Mouse (Mus musculus) kidney, adult 2 months (tissue): ENCODE results near the gene Slc25a11. TPM values are rescaled to one million over a fixed set of nuclear protein-coding genes. Genes with fewer than 3 reads are reported as not detected.
A peak's percentile ranks its signal among the peaks of the same experiment; 100 is the strongest.

ENCODE experiments used
- DNase-seq: peaks from one replicate; pipeline ENCODE4 v3.0.0; 2021
- H3K27ac ChIP-seq: fragments of 200-500 bp; 2 replicates; pipeline ENCODE4 v1.5.1; 2012; ENCODE audit warnings: low read depth, low read length, control low read depth, inconsistent platforms; ENCODE audit not compliant: insufficient read depth
- H3K27me3 ChIP-seq: fragments of 200-500 bp; replicated peaks from 2 replicates; pipeline ENCODE4 v1.6.1; 2012; ENCODE audit warnings: mild to moderate bottlenecking, moderate library complexity, low read length, inconsistent platforms; ENCODE audit not compliant: control insufficient read depth, insufficient read depth
- H3K36me3 ChIP-seq: fragments of 200-500 bp; 2 replicates; pipeline ENCODE4 v1.6.1; 2012; ENCODE audit warnings: mild to moderate bottlenecking, moderate library complexity, low read length, inconsistent platforms; ENCODE audit not compliant: control insufficient read depth, insufficient read depth
- H3K4me1 ChIP-seq: fragments of 200-500 bp; 2 replicates; pipeline ENCODE4 v1.6.1; 2011; ENCODE audit warnings: low read length; ENCODE audit not compliant: control insufficient read depth, insufficient read depth
- H3K4me3 ChIP-seq: fragments of 200-500 bp; 2 replicates; pipeline ENCODE4 v1.5.1; 2011; ENCODE audit warnings: mild to moderate bottlenecking, low read depth, low read length, control low read depth; ENCODE audit not compliant: insufficient read depth
- CTCF ChIP-seq: fragments of 200-500 bp; conservative IDR thresholded peaks from 2 replicates; pipeline ENCODE4 v1.5.1; 2011; ENCODE audit warnings: low read depth, mild to moderate bottlenecking, control low read depth, low read length, moderate library complexity, mixed read lengths; ENCODE audit not compliant: insufficient read depth, insufficient read length
- POLR2A ChIP-seq: fragments of 200-500 bp; IDR thresholded peaks from one replicate; pipeline ENCODE4 v1.6.1; 2011; ENCODE audit warnings: low read depth, low read length, control low read depth
- WGBS: fragments of 180-500 bp; shearing (Covaris S2); methylation state at CpG from one replicate; pipeline ENCODE4 v1.1.7; 2018; 5-methylcytosine and 5-hydroxymethylcytosine counted together
- polyA plus RNA-seq: library from polyadenylated mRNA; depleted of rRNA; stranded (reverse); fragments of >200 nt; gene quantifications from 2 replicates; pipeline ENCODE4 v1.2.3, GENCODE M21; 2012; rRNA removed

Gene Slc25a11
- 281 and 284 TPM in 2 replicates for polyA plus RNA-seq

DNA sequence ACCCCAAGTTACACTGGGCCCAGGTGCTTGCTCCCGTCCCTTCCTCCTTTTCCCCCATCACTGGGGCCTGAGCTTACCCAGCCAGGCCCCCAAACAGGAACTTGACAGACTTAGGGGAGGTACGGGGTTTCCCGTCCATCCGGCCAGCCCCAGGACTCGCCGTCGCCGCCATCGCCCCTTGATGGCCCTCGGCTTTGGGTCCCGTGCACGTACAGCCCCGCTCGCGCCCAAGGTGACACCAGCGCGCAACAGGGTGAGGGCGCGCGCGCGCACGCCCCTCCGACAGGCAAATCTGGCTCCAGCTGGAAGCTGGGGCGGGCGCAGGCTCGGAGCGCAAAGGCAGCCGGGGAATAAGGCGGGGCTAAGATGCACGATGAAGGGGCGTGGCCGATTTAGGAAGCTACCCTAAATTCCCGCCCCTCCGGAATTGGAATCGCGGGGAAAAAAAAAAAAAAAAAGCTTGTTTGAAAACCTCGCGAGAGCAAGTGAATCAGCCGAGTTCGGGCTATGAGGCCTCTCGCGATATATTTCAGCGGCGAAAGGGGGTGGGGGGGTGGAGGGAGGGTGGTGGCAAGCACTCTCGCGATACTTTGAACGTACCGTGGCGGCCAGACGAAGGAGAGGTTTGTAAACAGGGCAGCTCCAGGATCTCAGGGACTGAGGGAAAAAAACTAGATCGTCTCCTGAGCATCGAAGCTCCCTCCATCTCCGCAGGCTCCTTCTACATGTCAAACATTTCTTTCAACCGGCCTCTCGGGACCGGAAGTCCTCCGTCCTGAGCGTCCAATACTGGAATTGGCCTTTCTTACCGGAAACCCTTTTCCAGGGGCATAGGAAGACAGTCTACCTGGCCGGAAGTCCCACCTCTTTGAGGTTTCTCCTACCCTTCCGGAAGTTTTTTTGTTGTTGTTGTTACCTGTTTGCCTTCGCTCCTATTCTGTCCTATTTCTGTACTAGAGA is at the start of gene Slc25a11, which contains the start of gene Rnf167:
TSS of gene Slc25a11 (minus strand) at position 789 of the 960 bp plus-strand sequence.
TSS of gene Rnf167 (plus strand) at position 545 of the 960 bp plus-strand sequence.
- Histone ChIP-seq H3K4me3 (peak within 1 kb of the TSS; percentile 75), H3K36me3 (peaks cover 10% of the 10 kb centered on the region), H3K4me1 (peaks cover 16% of the 10 kb centered on the region), H3K27ac (peak within 1 kb of the TSS; percentile 98), H3K27me3 (no peaks in the 10 kb centered on the region)
- no peak for TF ChIP-seq CTCF
- peak; percentile 67 for TF ChIP-seq POLR2A
- WGBS = under 1% methylated on average over 63 of the region's 63 CpGs
- DNase-seq = peak; percentile 99

DNA sequence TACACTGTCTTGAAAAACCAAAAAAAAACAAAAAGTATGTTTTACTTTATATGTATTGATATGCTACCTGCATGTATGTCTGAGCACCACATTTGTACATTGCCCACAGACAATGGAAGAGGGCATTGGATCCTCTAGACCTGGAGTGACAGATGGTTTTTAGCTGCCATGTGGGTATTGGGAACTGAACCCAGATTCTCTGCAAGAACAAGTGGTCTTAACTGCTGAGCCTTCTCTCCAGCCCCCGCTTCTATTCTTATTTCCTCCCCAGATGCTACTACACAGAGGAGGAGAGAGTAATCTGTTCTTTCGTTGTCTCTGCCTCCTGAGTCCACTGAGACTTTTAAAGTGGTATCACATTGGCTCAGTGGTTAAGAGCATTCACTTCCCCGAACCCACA is 46.2 kb upstream of the Slc25a11 start:
- 83% methylated on average over 3 of the region's 3 CpGs for WGBS
- H3K36me3 ChIP-seq = no peaks in the 10 kb centered on the region
- TF ChIP-seq CTCF (no peak), POLR2A (no peak)
- H3K4me1 ChIP-seq = peaks cover 8% of the 10 kb centered on the region
- no peaks in the 10 kb centered on the region for H3K27me3 ChIP-seq
- no peak overlapping the region for H3K27ac ChIP-seq
- no peak overlapping the region for H3K4me3 ChIP-seq
- DNase-seq = no peak

DNA sequence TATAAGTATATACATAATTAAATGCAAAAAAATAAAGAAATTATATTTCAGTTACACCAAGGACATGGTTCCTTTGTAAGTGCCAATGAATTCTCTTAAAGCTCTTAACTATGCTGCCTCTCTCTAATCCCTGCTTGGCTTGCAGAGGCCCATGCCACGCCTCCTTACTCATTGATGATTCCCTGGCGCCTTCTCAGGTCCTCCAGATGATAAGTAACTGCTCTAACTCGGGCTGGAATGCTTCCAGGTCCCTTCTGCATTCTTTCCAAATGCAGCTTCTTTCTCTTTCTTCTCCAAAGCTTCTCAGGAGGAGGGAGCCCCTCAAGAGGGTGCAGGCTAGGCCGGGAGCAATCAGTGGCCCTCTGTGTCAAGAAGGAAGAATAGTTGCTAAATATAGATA is 42.3 kb upstream of the Slc25a11 start:
- H3K4me3 ChIP-seq = no peak overlapping the region

DNA sequence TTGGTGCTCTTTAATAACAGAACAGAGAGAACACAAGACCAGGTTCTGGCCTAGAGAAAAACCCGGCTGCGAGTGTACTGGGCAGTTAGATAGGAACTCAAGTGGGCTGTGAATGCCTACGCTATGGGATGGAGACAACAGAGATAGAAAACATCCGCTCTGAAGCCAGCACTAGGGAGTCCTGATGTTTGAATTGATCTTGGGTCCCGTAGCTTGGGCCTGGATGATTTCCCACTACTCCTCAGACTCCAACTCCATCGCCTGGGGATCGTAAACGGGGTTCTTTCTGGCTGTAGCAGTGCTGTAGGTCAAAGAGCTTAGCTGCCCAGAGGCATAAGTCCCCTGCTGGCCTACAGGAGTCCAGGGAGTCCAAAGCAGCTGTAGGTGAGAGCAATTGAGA is 41.1 kb upstream of the Slc25a11 start:
- no peaks in the 10 kb centered on the region for H3K27me3 ChIP-seq
- peak overlapping the region; percentile 66 for H3K27ac ChIP-seq
- DNase-seq = no peak
- H3K4me3 ChIP-seq = peak overlapping the region; percentile 54
- no peaks in the 10 kb centered on the region for H3K36me3 ChIP-seq
- WGBS = 15% methylated on average over 8 of the region's 8 CpGs
- no peak for TF ChIP-seq POLR2A
- no peak for TF ChIP-seq CTCF
- H3K4me1 ChIP-seq = peaks cover 11% of the 10 kb centered on the region

More for the DNA sequence above, 42.3 kb upstream of the Slc25a11 start:
- no peaks in the 10 kb centered on the region for H3K27me3 ChIP-seq
- WGBS = 64% methylated on average over 4 of the region's 4 CpGs
- peaks cover 11% of the 10 kb centered on the region for H3K4me1 ChIP-seq
- DNase-seq = peak; percentile 65
- TF ChIP-seq POLR2A = no peak
- TF ChIP-seq CTCF = no peak
- H3K36me3 ChIP-seq = no peaks in the 10 kb centered on the region
- H3K27ac ChIP-seq = no peak overlapping the region

DNA sequence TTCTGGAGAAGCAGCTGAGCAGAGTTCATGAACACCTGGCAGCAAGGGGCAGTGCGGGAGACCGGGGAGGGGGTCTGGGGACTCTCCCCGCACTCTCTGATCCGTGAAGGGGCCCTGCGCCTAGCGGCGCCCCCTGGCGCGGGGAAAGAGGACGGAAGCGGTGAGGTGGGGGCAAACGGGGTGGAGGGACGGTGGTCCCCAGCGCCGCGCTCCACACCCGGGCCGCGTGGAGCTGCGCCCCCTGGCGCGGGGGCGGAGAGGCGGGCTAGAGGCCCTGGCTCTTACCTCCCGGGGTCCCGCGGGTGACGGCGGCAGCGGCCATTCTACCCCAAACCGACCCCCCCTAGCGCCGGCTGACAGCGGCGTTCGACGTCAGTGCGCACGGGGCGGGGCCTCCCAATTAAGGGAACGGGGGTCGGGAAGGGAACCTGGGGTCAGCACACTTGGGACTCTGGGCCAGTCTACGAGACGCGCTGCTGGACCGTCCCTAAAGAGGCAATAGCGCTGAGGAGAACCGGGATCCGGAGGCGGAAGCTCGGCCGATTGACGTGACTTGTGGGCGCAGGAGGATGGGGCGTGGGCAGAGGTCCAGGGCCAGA is 40.4 kb upstream of the Slc25a11 start, which contains the start of gene Camta2:
TSS of gene Camta2 (minus strand) at position 505 of the 599 bp plus-strand sequence.
- WGBS = under 1% methylated on average over 55 of the region's 55 CpGs
- DNase-seq = peak; percentile 92

DNA sequence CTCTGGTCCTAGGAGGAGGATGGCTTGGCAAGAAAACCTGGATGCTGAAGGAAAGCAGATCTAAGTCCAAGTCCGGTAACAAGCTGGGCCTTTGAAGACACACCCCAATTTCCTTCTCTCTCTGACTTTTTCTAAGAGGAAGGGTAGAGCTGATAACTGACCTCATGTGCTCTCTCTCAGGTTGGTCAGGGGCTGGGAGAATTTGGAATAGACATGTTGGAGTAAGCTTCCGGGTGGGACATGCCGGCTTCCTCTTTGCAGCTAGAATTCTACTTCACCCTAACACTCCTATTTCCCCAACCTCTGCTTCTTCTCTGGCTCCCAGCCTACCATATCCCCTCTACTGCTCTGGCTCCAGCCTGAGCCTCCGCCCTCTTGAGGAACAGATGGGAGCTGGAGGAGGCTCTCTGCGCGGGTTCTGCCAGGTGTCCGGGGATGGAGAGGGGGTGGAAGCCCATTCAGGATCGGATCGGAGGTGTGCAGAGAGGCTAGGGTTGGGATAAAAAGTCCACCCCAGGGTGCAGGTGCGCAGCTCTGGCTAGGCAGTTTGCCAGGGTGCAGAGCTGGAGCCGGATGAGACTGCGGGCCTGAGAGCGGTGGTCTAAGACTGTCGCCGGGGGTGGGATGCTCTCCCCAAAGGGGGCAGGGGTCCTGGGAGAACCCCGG is 39.8 kb upstream of the Slc25a11 start:
- Histone ChIP-seq H3K4me3 (peak overlapping the region; percentile 54), H3K4me1 (peaks cover 11% of the 10 kb centered on the region), H3K27ac (peak overlapping the region; percentile 8; the same call in 1 of the 2 replicates), H3K36me3 (no peaks in the 10 kb centered on the region), H3K27me3 (no peaks in the 10 kb centered on the region)
- no peak for TF ChIP-seq CTCF
- no peak for TF ChIP-seq POLR2A
- 2% methylated on average over 16 of the region's 16 CpGs for WGBS
- DNase-seq = peak; percentile 38

More for the DNA sequence above, 40.4 kb upstream of the Slc25a11 start, which contains the start of gene Camta2:
- Histone ChIP-seq H3K27ac (peak within 1 kb of the TSS; percentile 66), H3K4me3 (peak within 1 kb of the TSS; percentile 54), H3K27me3 (no peaks in the 10 kb centered on the region), H3K36me3 (no peaks in the 10 kb centered on the region), H3K4me1 (peaks cover 11% of the 10 kb centered on the region)
- peak; percentile 42 for TF ChIP-seq POLR2A
- no peak for TF ChIP-seq CTCF
